Mouse (Mus musculus) monocyte, adult 59 days (primary cell): ENCODE results near the gene Ppp1r36. TPM values are rescaled to one million over a fixed set of nuclear protein-coding genes. Genes with fewer than 3 reads are reported as not detected.

Experiments used
- total RNA-seq, 2 experiments: library from RNA; stranded (reverse); gene quantifications; one replicate each; pipeline ENCODE4 v1.2.4; 2023

Ppp1r36 gene
- not detected for total RNA-seq

DNA sequence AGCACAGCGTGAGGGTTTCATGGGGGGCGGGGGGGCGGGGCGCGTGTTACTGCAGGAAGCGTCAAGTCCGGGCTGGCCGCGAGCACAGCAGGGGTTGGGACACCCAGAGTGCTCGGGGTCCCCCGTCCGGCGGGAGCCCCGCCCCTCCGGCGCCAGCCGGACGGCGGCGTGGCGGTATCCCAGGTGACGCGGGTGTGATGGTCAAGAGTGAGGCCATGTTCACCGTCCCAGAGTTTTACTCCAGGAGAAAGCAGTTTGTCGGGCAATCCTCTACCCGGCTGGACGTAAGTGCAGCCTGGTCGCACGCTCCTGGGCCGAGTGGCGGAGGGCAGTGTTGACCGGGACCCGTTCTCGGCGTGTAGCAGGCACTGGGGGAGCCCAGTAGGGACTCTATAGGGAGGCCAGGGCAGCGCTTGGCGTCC lies at the start of gene Ppp1r36:
Gene Ppp1r36 (plus strand): TSS at position 106 of the 422 bp plus-strand sequence.

GRCm38 (mm10) chr12:76369206-76369977 lies 47.9 kb upstream of the Ppp1r36 start, which contains the start of gene Zbtb25:
Gene Zbtb25, minus strand, starts transcription at chr12:76369602.

DNA sequence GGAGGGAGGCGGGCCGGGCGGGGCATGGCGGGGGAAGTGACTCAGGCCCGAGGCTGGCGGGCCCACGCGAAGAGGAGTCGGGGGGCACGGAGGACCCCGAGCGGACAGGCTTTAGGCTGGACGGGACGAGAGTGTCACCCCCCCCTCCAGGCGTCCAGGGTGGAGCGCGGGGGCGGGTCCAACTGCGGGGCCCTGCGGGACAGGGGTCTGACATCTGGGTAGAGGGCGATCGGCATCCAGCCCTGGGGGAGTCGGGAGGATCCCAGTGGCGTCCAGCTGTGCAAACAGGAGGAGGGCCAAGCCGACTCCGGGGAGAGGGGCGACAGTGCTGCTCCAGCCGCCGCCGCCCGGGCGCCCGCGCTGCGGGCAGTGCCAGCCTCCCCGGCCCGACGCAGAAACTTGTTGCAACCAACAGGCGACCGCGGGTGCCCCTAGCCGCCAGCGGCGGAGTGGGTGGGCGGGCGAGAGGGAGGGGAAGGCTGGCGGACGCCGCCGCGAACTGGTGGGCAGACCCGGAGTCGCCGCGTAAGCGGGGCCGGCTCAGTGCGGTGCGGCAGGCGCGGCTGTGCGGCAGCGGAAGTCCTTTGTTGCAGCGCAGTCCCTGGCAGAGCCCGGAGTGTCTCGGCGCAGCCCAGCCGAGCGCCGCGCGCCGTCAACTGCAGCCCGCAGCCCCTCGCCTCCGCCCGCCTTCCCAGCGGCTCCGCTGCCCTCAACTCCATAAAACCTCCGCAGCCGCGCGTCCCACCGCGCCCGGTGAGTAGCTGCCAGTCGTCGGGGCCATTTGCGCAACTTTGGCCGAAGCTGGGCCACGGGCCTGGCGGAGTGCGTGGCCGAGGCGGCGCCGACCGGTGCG lies 47.1 kb upstream of the Ppp1r36 start, which contains the start of gene Zbtb1:
Gene Zbtb1 (plus strand): TSS at position 289 of the 853 bp plus-strand sequence.

DNA sequence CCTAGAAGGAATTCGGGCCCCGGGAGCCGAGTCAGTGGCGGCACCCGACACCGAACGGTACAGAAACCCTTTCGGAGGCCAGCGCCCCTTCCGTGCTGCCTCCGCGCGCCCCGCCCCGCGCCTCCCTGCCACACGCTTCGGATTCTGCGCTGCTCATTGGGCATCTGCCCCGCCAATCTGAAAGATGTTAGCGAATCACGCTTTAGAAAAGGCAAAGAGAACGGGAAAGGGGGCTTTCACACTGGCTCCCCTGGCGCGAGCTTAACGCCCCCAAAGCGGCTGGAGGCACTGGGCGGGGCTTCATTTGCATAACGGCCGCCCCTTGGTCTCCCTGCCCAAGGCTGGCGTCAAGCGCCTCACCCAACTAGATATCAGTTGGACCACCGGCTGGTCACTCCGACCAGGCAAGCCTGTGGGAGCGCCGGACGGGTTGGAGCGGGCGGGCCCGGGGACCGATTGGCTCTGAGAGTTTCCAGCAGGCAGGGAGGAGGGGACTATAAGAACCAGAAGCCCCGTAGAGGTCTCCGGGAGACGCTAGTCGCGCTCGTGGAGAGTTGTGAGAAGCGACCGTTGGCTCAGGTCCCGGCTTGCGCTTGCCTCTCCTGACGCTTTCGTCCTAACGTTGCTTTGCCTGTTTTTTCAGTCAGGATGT lies 13.3 kb upstream of the Ppp1r36 start, which contains the start of gene Hspa2:
Gene Hspa2 (plus strand): TSS at position 291 of the 652 bp plus-strand sequence.

Other genes starting within 250 kb of the Ppp1r36 start
- not detected for gene Esr2, start 240.3 kb upstream of the Ppp1r36 start, total RNA-seq
- not detected for gene Tex21, start 170.8 kb upstream of the Ppp1r36 start, total RNA-seq
- gene Mthfd1, start 162.2 kb upstream of the Ppp1r36 start, total RNA-seq, result 10 to 100 TPM in 1 of 2 experiments, 1 to 10 TPM in 1; 9.9 to 13.7 TPM
- gene Akap5, start 92.6 kb upstream of the Ppp1r36 start, total RNA-seq, result under 1 TPM; 0.24 to 0.33 TPM
- gene Zbtb25, start 47.9 kb upstream of the Ppp1r36 start, total RNA-seq, result 10 to 100 TPM in 1 of 2 experiments, 1 to 10 TPM in 1; 9.5 to 12.8 TPM
- gene Zbtb1, start 47.3 kb upstream of the Ppp1r36 start, total RNA-seq, result 10 to 100 TPM; 10.2 to 11.0 TPM
- 1 to 10 TPM; 7.3 to 9.1 TPM for gene Hspa2, start 13.4 kb upstream of the Ppp1r36 start, total RNA-seq
- gene Plekhg3, start 113.4 kb downstream of the Ppp1r36 start, total RNA-seq, result 100 to 1,000 TPM; 112 to 121 TPM